Mouse (Mus musculus): ENCODE data around the gene Cadm2. TPM values are rescaled to one million over a fixed set of nuclear protein-coding genes. Genes with fewer than 3 reads are reported as not detected.

Gene Cadm2
- polyA plus RNA-seq, 1 experiment from 2014 or later: 0.66 TPM

- 78% methylated on average over 5 of the region's 5 CpGs for WGBS
- no peaks in the 10 kb centered on the region for H3K4me1 ChIP-seq (ENCODE audit: insufficient read depth)
- no peak overlapping the region for H3K9ac ChIP-seq
- no peaks in the 10 kb centered on the region for H3K9me3 ChIP-seq (ENCODE audit: low read depth, low read length)
- H3K36me3 ChIP-seq (ENCODE audit: insufficient read depth): no peaks in the 10 kb centered on the region
- TF ChIP-seq CTCF (IDR thresholded peaks at IDR 0.05; ENCODE audit: low read depth): no peak
- DNase-seq: no peak
- H3K4me2 ChIP-seq: no peak overlapping the region
- ATAC-seq (ENCODE audit: insufficient read depth): no peak
- H3K4me3 ChIP-seq (ENCODE audit: low read depth, low read length): no peak overlapping the region
- no peak overlapping the region for H3K27ac ChIP-seq (ENCODE audit: low read depth)
- no peaks in the 10 kb centered on the region for H3K27me3 ChIP-seq (ENCODE audit: insufficient read depth, low read length)
These were observed 652.4 kb downstream of the Cadm2 start for GRCm38 (mm10) chr16:66968336-66968735.

- Histone ChIP-seq H3K36me3 (ENCODE audit: insufficient read depth) (no peaks in the 10 kb centered on the region), H3K4me2 (no peak overlapping the region), H3K27ac (ENCODE audit: low read depth) (no peak overlapping the region), H3K27me3 (ENCODE audit: insufficient read depth, low read length) (no peaks in the 10 kb centered on the region), H3K4me3 (ENCODE audit: low read depth, low read length) (no peak overlapping the region), H3K4me1 (ENCODE audit: insufficient read depth) (no peaks in the 10 kb centered on the region), H3K9me3 (ENCODE audit: low read depth, low read length) (no peaks in the 10 kb centered on the region), H3K9ac (no peak overlapping the region)
- no peak for DNase-seq
- 83% methylated on average over 8 of the region's 8 CpGs for WGBS
- no peak for ATAC-seq (ENCODE audit: insufficient read depth)
- no peak for TF ChIP-seq CTCF (IDR thresholded peaks at IDR 0.05; ENCODE audit: low read depth)
These were observed 653.0 kb downstream of the Cadm2 start for GRCm38 (mm10) chr16:66967686-66968085.

GRCm38 (mm10) chr16:66959146-66959545 lies 661.6 kb downstream of the Cadm2 start:
- no peak for ATAC-seq (ENCODE audit: insufficient read depth)
- DNase-seq: no peak

GRCm38 (mm10) chr16:66955876-66956275 lies 664.8 kb downstream of the Cadm2 start:
- no peak for DNase-seq
- TF ChIP-seq CTCF (IDR thresholded peaks at IDR 0.05; ENCODE audit: low read depth): no peak
- Histone ChIP-seq H3K4me1 (ENCODE audit: insufficient read depth) (no peaks in the 10 kb centered on the region), H3K9ac (no peak overlapping the region), H3K4me3 (ENCODE audit: low read depth, low read length) (no peak overlapping the region), H3K4me2 (no peak overlapping the region), H3K9me3 (ENCODE audit: low read depth, low read length) (no peaks in the 10 kb centered on the region), H3K36me3 (ENCODE audit: insufficient read depth) (no peaks in the 10 kb centered on the region), H3K27ac (ENCODE audit: low read depth) (no peak overlapping the region), H3K27me3 (ENCODE audit: insufficient read depth, low read length) (no peaks in the 10 kb centered on the region)
- no peak for ATAC-seq (ENCODE audit: insufficient read depth)
- WGBS: 86% methylated on average over 2 of the region's 2 CpGs

More at GRCm38 (mm10) chr16:66959146-66959545, 661.6 kb downstream of the Cadm2 start:
- Histone ChIP-seq H3K4me2 (no peak overlapping the region), H3K9ac (no peak overlapping the region), H3K4me3 (ENCODE audit: low read depth, low read length) (no peak overlapping the region), H3K27me3 (ENCODE audit: insufficient read depth, low read length) (no peaks in the 10 kb centered on the region), H3K27ac (ENCODE audit: low read depth) (no peak overlapping the region), H3K4me1 (ENCODE audit: insufficient read depth) (no peaks in the 10 kb centered on the region), H3K9me3 (ENCODE audit: low read depth, low read length) (no peaks in the 10 kb centered on the region), H3K36me3 (ENCODE audit: insufficient read depth) (no peaks in the 10 kb centered on the region)
- no peak for TF ChIP-seq CTCF (IDR thresholded peaks at IDR 0.05; ENCODE audit: low read depth)
- 62% methylated on average over 3 of the region's 3 CpGs for WGBS

GRCm38 (mm10) chr16:66936332-66936731 lies 684.4 kb downstream of the Cadm2 start:
- TF ChIP-seq CTCF (IDR thresholded peaks at IDR 0.05; ENCODE audit: low read depth): no peak
- H3K9ac ChIP-seq: no peak overlapping the region
- no peaks in the 10 kb centered on the region for H3K36me3 ChIP-seq (ENCODE audit: insufficient read depth)
- DNase-seq (no peak), ATAC-seq (ENCODE audit: insufficient read depth) (no peak)
- H3K4me1 ChIP-seq (ENCODE audit: insufficient read depth): no peaks in the 10 kb centered on the region
- no peak overlapping the region for H3K27ac ChIP-seq (ENCODE audit: low read depth)
- WGBS: 55% methylated on average over 6 of the region's 6 CpGs
- H3K4me3 ChIP-seq (ENCODE audit: low read depth, low read length): no peak overlapping the region
- no peak overlapping the region for H3K4me2 ChIP-seq
- H3K27me3 ChIP-seq (ENCODE audit: insufficient read depth, low read length): no peaks in the 10 kb centered on the region
- no peaks in the 10 kb centered on the region for H3K9me3 ChIP-seq (ENCODE audit: low read depth, low read length)

GRCm38 (mm10) chr16:66925517-66925916 lies 695.2 kb downstream of the Cadm2 start:
- H3K27me3 ChIP-seq (ENCODE audit: insufficient read depth, low read length): no peaks in the 10 kb centered on the region
- H3K9ac ChIP-seq: no peak overlapping the region
- DNase-seq: no peak
- no peak for TF ChIP-seq CTCF (IDR thresholded peaks at IDR 0.05; ENCODE audit: low read depth)
- no peaks in the 10 kb centered on the region for H3K36me3 ChIP-seq (ENCODE audit: insufficient read depth)
- no peak overlapping the region for H3K4me3 ChIP-seq (ENCODE audit: low read depth, low read length)
- no peak for ATAC-seq (ENCODE audit: insufficient read depth)
- H3K4me1 ChIP-seq (ENCODE audit: insufficient read depth): no peaks in the 10 kb centered on the region
- H3K4me2 ChIP-seq: no peak overlapping the region
- WGBS: 25% methylated on average over 1 of the region's 1 CpGs
- no peaks in the 10 kb centered on the region for H3K9me3 ChIP-seq (ENCODE audit: low read depth, low read length)
- no peak overlapping the region for H3K27ac ChIP-seq (ENCODE audit: low read depth)

GRCm38 (mm10) chr16:66922753-66923152 lies 698.0 kb downstream of the Cadm2 start:
- no peak overlapping the region for H3K4me3 ChIP-seq (ENCODE audit: low read depth, low read length)
- H3K9me3 ChIP-seq (ENCODE audit: low read depth, low read length): no peaks in the 10 kb centered on the region
- no peaks in the 10 kb centered on the region for H3K36me3 ChIP-seq (ENCODE audit: insufficient read depth)
- no peak overlapping the region for H3K27ac ChIP-seq (ENCODE audit: low read depth)
- no peak overlapping the region for H3K4me2 ChIP-seq
- no peak for TF ChIP-seq CTCF (IDR thresholded peaks at IDR 0.05; ENCODE audit: low read depth)
- DNase-seq (no peak), ATAC-seq (ENCODE audit: insufficient read depth) (no peak)
- H3K4me1 ChIP-seq (ENCODE audit: insufficient read depth): no peaks in the 10 kb centered on the region
- no peak overlapping the region for H3K9ac ChIP-seq
- 80% methylated on average over 2 of the region's 2 CpGs for WGBS
- H3K27me3 ChIP-seq (ENCODE audit: insufficient read depth, low read length): no peaks in the 10 kb centered on the region

GRCm38 (mm10) chr16:66921414-66921915 lies 699.2 kb downstream of the Cadm2 start:
- Histone ChIP-seq H3K4me2 (no peak overlapping the region), H3K4me1 (ENCODE audit: insufficient read depth) (no peaks in the 10 kb centered on the region), H3K36me3 (ENCODE audit: insufficient read depth) (no peaks in the 10 kb centered on the region), H3K27me3 (ENCODE audit: insufficient read depth, low read length) (no peaks in the 10 kb centered on the region), H3K9ac (no peak overlapping the region), H3K9me3 (ENCODE audit: low read depth, low read length) (no peaks in the 10 kb centered on the region), H3K4me3 (ENCODE audit: low read depth, low read length) (no peak overlapping the region), H3K27ac (ENCODE audit: low read depth) (no peak overlapping the region)
- no peak for ATAC-seq (ENCODE audit: insufficient read depth)
- 70% methylated on average over 1 of the region's 1 CpGs for WGBS
- TF ChIP-seq CTCF (IDR thresholded peaks at IDR 0.05; ENCODE audit: low read depth): no peak
- DNase-seq: no peak
